Mouse (Mus musculus) embryonic facial prominence, embryonic 11.5 days (tissue): Measurements from ENCODE around the gene Ankrd33b. TPM values are rescaled to one million over a fixed set of nuclear protein-coding genes. Genes with fewer than 3 reads are reported as not detected.
A peak's percentile ranks its signal among the peaks of the same experiment; 100 is the strongest.

Experiments used
- ATAC-seq: fragments of 200-750 bp; cut with Nextera tagmentation; replicated peaks from 2 replicates; pipeline ENCODE4 v1.8.0; 2017; ENCODE audit warnings: low read depth; ENCODE audit not compliant: insufficient number of reproducible peaks, low FRiP score, low TSS enrichment
- DNase-seq: peaks from one replicate; pipeline ENCODE4 v3.0.0-alpha.2; 2015; ENCODE audit warnings: low spot score
- H3K27ac ChIP-seq: fragments of 300-500 bp; sonication (generic); replicated peaks from 2 replicates; pipeline ENCODE4 v1.5.1; 2014; ENCODE audit warnings: mild to moderate bottlenecking, low read depth, low read length, control low read depth
- H3K27me3 ChIP-seq: fragments of 300-500 bp; sonication (generic); 2 replicates; pipeline ENCODE4 v1.6.1; 2014; ENCODE audit warnings: mild to moderate bottlenecking, low read length, moderate library complexity, mixed read lengths; ENCODE audit not compliant: control insufficient read depth, insufficient read depth
- H3K36me3 ChIP-seq: fragments of 300-500 bp; sonication (generic); replicated peaks from 2 replicates; pipeline ENCODE4 v1.6.1; 2014; ENCODE audit warnings: low read depth, mild to moderate bottlenecking, low read length, moderate library complexity, mixed read lengths; ENCODE audit not compliant: control insufficient read depth, insufficient read depth
- H3K4me1 ChIP-seq: fragments of 300-500 bp; sonication (generic); 2 replicates; pipeline ENCODE4 v1.6.1; 2014; ENCODE audit warnings: low read length, mixed read lengths; ENCODE audit not compliant: control insufficient read depth, insufficient read depth
- H3K4me2 ChIP-seq: fragments of 300-500 bp; sonication (generic); 2 replicates; pipeline ENCODE4 v1.6.1; 2014; ENCODE audit warnings: low read depth, mild to moderate bottlenecking, control low read depth, low read length, moderate library complexity
- H3K4me3 ChIP-seq: fragments of 300-500 bp; sonication (generic); 2 replicates; pipeline ENCODE4 v1.5.1; 2014; ENCODE audit warnings: low read depth, low read length, control low read depth
- H3K9ac ChIP-seq: fragments of 300-500 bp; sonication (generic); replicated peaks from 2 replicates; pipeline ENCODE4 v1.6.1; 2014; ENCODE audit warnings: mild to moderate bottlenecking, control low read depth, low read length
- H3K9me3 ChIP-seq: fragments of 300-500 bp; sonication (generic); replicated peaks from 2 replicates; pipeline ENCODE4 v1.6.1; 2016; ENCODE audit warnings: mild to moderate bottlenecking, low read length, inconsistent platforms, mixed read lengths; ENCODE audit not compliant: control insufficient read depth
- WGBS: fragments of 180-500 bp; shearing (Covaris S2); extraction: QIAGEN DNeasy Blood & Tissue Kit; methylation state at CpG from one replicate; pipeline ENCODE4 v1.1.7; 2014; 5-methylcytosine and 5-hydroxymethylcytosine counted together
- polyA plus RNA-seq: library from polyadenylated mRNA; unstranded; fragments of >200 nt; fragmentation: Nextera tagmentation; extraction: Ambion mirVana; gene quantifications from 2 replicates; pipeline ENCODE4 v1.2.1, GENCODE M21; 2014

Ankrd33b gene
- polyA plus RNA-seq, 1 experiment from 2014 or later: 0.13 TPM

DNA sequence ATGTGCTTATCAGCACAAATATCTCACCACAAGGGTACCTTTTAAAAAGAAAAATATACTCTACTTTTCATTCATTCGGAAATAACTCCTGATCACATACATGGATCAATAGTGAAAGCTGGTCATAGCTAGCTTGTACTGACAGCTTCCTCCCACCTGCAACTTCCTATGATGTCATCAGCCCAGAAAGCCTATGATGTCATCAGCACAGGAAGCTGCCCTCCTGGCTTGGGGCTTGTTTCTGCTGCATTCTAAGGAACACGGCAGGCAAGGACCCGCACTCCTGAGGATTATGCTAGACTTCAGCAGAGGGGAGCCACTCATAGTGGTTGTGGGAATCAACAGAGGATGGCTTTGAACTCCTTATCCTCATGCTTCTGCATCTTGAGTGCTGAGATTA is 63.2 kb downstream of the Ankrd33b start:
- Histone ChIP-seq H3K36me3 (no peaks in the 10 kb centered on the region), H3K9me3 (no peaks in the 10 kb centered on the region), H3K27me3 (no peaks in the 10 kb centered on the region), H3K4me1 (no peaks in the 10 kb centered on the region), H3K9ac (no peak overlapping the region), H3K27ac (no peak overlapping the region), H3K4me3 (no peak overlapping the region), H3K4me2 (no peak overlapping the region)
- DNase-seq (no peak), ATAC-seq (no peak)
- WGBS: 76% methylated on average over 3 of the region's 3 CpGs

DNA sequence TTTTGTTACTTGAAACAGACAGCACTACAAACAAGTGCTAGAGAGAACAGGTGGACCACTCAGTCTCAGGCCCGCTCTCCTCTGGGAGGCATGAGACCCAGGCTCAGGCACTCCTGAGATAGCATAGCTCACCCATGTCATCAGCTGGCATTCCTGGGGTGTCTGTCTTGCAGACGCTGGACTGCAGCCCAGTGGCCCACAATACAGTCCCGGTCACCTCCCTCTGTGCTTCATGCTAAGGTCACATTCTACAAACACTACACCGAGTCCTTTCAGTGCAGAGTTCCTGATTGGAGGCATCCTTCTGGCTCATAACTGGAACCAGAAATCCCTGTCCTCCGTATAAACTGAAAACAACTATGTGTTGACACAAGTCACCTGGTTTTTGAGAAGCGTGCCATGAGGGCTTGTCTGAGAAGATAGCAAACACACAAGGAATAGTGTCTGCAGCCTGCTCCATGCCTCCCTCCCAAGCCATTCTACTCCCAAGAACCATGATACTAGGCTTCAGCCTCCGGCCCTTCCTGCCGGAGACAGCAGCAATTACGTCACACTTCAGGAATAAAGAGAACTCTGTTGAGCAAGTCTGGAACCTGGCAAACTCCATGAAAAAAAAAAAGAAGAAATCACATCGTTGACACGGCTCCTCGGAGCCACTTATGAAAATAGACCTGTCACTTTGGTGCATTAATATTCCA is 65.1 kb downstream of the Ankrd33b start:
- DNase-seq (no peak), ATAC-seq (no peak)
- H3K27ac ChIP-seq: no peak overlapping the region
- 50% methylated on average over 12 of the region's 12 CpGs for WGBS
- H3K4me2 ChIP-seq: no peak overlapping the region
- H3K9ac ChIP-seq: no peak overlapping the region
- H3K4me1 ChIP-seq: no peaks in the 10 kb centered on the region
- H3K27me3 ChIP-seq: peaks cover 1% of the 10 kb centered on the region
- no peak overlapping the region for H3K4me3 ChIP-seq
- no peaks in the 10 kb centered on the region for H3K9me3 ChIP-seq
- H3K36me3 ChIP-seq: no peaks in the 10 kb centered on the region

DNA sequence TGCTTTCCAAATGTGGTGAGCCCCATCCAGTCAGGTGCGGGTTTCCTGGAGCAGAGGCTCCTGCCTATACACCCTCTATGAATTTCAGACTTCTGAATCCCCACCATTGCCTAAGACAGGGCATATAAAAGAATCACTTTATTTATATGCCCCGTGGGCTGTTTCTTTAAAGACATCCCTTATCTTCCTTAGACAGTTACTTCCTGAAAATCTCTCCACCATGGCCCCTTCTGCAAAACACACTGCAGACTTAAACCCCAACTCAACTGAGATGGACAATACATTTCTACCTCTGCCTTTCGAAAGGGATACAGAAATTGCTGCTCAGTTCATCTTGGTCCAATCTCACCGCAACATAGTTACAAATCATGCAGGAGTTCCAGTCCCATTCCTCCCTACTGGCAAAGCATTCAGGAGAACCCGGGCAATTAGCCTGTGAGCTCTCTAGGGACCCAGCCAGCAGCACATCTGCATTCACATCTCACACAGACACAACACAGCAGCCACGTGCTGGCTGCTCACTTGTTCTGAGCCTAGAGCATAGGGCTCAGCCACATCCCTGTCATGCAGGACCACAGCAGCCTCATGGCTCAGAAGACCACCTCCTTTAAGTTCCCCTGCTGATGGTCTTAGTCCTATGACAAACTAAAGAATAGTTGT is 68.1 kb downstream of the Ankrd33b start:
- 68% methylated on average over 6 of the region's 6 CpGs for WGBS
- DNase-seq (no peak), ATAC-seq (no peak)
- Histone ChIP-seq H3K9ac (no peak overlapping the region), H3K4me1 (0 out of 2 replicates have a peak, but pooled peaks cover 2% of the 10 kb centered on the region), H3K4me3 (no peak overlapping the region), H3K27me3 (peaks cover 8% of the 10 kb centered on the region), H3K4me2 (no peak overlapping the region), H3K27ac (no peak overlapping the region), H3K36me3 (no peaks in the 10 kb centered on the region), H3K9me3 (no peaks in the 10 kb centered on the region)

DNA sequence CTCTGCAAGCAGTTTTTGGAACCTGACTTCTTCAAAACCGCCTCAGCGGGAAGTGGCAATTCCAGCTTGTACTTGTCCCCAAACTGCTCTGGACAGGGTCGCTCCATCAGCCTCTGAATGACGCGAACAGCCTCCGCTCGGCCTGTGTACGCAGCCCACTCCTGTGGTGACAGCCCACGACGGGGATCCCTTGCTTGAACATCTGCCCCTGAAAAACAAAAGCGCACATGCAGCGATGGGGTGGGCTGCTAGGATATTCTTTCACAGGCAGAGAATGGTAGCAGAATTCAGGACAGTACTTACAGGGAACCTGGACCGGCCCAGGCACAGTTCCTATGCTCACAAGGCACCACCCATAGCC is 69.8 kb downstream of the Ankrd33b start:
- Histone ChIP-seq H3K4me3 (no peak overlapping the region), H3K27ac (no peak overlapping the region), H3K9ac (no peak overlapping the region), H3K4me1 (0 out of 2 replicates have a peak, but pooled peaks cover 2% of the 10 kb centered on the region), H3K27me3 (peaks cover 8% of the 10 kb centered on the region), H3K36me3 (no peaks in the 10 kb centered on the region), H3K4me2 (no peak overlapping the region; the same call in 1 of the 2 replicates), H3K9me3 (no peaks in the 10 kb centered on the region)
- WGBS: 20% methylated on average over 13 of the region's 13 CpGs
- ATAC-seq (no peak), DNase-seq (no peak)

DNA sequence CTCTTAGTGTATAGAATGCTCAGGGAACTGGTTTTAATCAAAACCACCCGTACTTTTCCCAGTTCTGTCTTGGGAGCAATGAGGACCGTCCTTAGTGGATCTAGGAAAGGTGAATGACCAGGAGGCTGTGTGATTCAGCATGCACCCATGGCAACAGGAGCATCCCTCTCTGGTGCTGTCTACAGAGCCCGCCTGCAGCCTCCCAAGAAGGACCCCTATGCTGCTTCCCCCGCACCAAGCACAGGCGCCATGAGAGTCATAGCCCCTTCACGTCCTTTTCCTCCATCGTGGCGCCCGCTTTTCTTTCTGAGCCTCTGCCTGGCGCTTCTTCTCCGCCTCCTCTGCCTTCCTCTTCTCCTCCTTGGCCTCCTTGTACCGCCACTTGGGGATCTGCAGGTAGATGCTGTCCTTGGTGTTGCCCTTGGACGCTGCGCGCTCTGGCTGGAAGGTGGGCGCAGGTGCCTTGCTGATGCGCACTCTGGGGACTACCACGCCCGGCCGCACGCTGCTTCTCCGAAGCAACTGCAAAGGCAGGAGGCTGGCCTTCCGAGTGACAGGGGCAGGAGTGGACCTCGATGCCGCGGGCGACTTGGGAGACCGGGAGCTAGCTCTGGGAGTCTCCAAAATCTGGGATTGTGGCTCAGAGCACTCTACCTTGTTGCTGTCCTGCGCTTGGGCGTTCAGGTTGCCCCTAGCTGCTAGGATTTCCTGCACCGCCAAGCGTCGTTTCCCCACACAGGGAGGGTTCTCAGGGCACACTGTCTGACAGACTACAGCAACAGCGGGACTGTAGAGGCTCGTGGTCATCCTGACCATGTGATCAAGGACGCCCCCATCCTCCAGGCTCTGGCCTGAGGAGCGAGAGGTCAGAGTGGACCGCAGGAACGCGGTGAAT is 70.4 kb downstream of the Ankrd33b start:
- Histone ChIP-seq H3K4me2 (peak overlapping the region; percentile 44), H3K9me3 (no peaks in the 10 kb centered on the region), H3K27me3 (peaks cover 8% of the 10 kb centered on the region), H3K4me3 (peak overlapping the region; percentile 21), H3K9ac (peak overlapping the region; percentile 43), H3K27ac (no peak overlapping the region), H3K36me3 (no peaks in the 10 kb centered on the region), H3K4me1 (0 out of 2 replicates have a peak, but pooled peaks cover 2% of the 10 kb centered on the region)
- WGBS: 5% methylated on average over 40 of the region's 40 CpGs
- ATAC-seq (no peak), DNase-seq (no peak)

DNA sequence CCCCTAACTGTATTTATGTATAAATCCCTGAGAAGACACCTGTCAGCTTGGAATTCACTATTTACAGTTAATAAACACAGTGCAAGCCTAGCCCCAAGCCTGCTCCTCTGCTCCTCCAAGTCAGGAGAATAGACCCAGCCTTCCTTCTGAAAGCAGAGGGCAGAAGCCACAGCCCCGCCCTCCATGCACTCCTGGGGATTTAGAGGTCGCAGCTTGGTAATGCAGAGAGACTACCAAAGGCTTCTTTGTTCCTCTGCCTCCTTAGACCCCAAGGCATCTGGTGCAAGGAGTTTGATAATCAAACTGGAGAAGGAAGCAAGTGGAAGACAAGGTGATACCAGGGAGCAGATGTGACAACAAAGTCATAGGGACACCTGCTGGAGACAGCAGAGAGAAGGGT is 73.2 kb downstream of the Ankrd33b start:
- ATAC-seq: no peak
- Histone ChIP-seq H3K36me3 (no peaks in the 10 kb centered on the region), H3K4me1 (0 out of 2 replicates have a peak, but pooled peaks cover 2% of the 10 kb centered on the region), H3K27me3 (peaks cover 8% of the 10 kb centered on the region), H3K4me2 (no peak overlapping the region), H3K9me3 (no peaks in the 10 kb centered on the region), H3K4me3 (no peak overlapping the region), H3K27ac (no peak overlapping the region), H3K9ac (no peak overlapping the region)
- 6% methylated on average over 2 of the region's 2 CpGs for WGBS
- DNase-seq: no peak

DNA sequence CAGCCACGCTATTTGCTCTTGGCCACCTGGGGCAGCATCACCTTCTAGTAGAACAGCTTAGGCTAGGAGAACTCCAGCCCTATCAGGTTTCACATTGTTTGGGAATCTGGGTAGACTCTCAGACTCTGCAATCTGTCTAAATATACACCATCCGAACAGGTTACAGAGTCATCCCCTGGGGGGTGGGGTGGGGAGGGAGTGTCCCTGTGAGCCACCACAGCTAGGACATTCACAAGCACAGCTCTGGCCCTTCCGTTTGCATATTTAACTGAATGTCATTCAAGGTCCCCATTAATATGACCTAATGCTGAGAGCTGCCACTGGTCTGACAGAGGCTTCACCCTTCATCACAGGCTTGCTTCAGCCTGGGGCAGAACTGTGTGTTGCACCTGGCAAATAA is 74.9 kb downstream of the Ankrd33b start:
- no peaks in the 10 kb centered on the region for H3K36me3 ChIP-seq
- no peak overlapping the region for H3K9ac ChIP-seq
- peak; percentile 53 for DNase-seq
- H3K9me3 ChIP-seq: no peaks in the 10 kb centered on the region
- H3K4me3 ChIP-seq: no peak overlapping the region
- ATAC-seq: 0 out of 2 replicates have a peak, but pooled peaks have one; percentile 45
- H3K27ac ChIP-seq: no peak overlapping the region
- H3K27me3 ChIP-seq: peaks cover 8% of the 10 kb centered on the region
- WGBS: 16% methylated on average over 3 of the region's 3 CpGs
- no peak overlapping the region for H3K4me2 ChIP-seq
- H3K4me1 ChIP-seq: 0 out of 2 replicates have a peak, but pooled peaks cover 2% of the 10 kb centered on the region
